Mouse (Mus musculus) hindbrain, embryonic 15.5 days (tissue): ENCODE results near the gene Usp18. TPM values are rescaled to one million over a fixed set of nuclear protein-coding genes. Genes with fewer than 3 reads are reported as not detected.

Source experiments
- ATAC-seq: fragments of 200-750 bp; cut with Nextera tagmentation; 2 replicates; pipeline ENCODE4 v1.8.0; 2017; ENCODE audit warnings: low read depth, moderate number of reproducible peaks, moderate TSS enrichment; ENCODE audit not compliant: low FRiP score
- H3K27ac ChIP-seq: fragments of 300-500 bp; sonication (generic); replicated peaks from 2 replicates; pipeline ENCODE4 v1.5.1; 2015; ENCODE audit warnings: mild to moderate bottlenecking, inconsistent platforms
- H3K27me3 ChIP-seq: fragments of 300-500 bp; sonication (generic); 2 replicates; pipeline ENCODE4 v1.6.1; 2015; ENCODE audit warnings: control low read depth, inconsistent platforms
- H3K36me3 ChIP-seq: fragments of 300-500 bp; sonication (generic); 2 replicates; pipeline ENCODE4 v1.6.1; 2015; ENCODE audit warnings: control low read depth, inconsistent platforms
- H3K4me1 ChIP-seq: fragments of 300-500 bp; sonication (generic); replicated peaks from 2 replicates; pipeline ENCODE4 v1.6.1; 2015; ENCODE audit warnings: control low read depth, inconsistent platforms
- H3K4me2 ChIP-seq: fragments of 300-500 bp; sonication (generic); 2 replicates; pipeline ENCODE4 v1.6.1; 2015; ENCODE audit warnings: moderate library complexity, mild to moderate bottlenecking, inconsistent platforms
- H3K4me3 ChIP-seq: fragments of 300-500 bp; sonication (generic); 2 replicates; pipeline ENCODE4 v1.5.1; 2015; ENCODE audit warnings: mild to moderate bottlenecking, inconsistent platforms
- H3K9ac ChIP-seq: fragments of 300-500 bp; sonication (generic); 2 replicates; pipeline ENCODE4 v1.6.1; 2015; ENCODE audit warnings: inconsistent platforms
- H3K9me3 ChIP-seq: fragments of 300-500 bp; sonication (generic); 2 replicates; pipeline ENCODE4 v1.6.1; 2016; ENCODE audit warnings: control low read depth, inconsistent platforms
- WGBS: fragments of 180-500 bp; shearing (Covaris S2); methylation state at CpG from one replicate; pipeline ENCODE4 v1.1.7; 2015; 5-methylcytosine and 5-hydroxymethylcytosine counted together
- polyA plus RNA-seq: library from polyadenylated mRNA; unstranded; fragments of >200 nt; fragmentation: Nextera tagmentation; extraction: Ambion mirVana; gene quantifications from 2 replicates; pipeline ENCODE4 v1.2.1, GENCODE M21; 2015

The Usp18 gene
- polyA plus RNA-seq, 1 experiment from 2014 or later = 1.8 TPM

DNA sequence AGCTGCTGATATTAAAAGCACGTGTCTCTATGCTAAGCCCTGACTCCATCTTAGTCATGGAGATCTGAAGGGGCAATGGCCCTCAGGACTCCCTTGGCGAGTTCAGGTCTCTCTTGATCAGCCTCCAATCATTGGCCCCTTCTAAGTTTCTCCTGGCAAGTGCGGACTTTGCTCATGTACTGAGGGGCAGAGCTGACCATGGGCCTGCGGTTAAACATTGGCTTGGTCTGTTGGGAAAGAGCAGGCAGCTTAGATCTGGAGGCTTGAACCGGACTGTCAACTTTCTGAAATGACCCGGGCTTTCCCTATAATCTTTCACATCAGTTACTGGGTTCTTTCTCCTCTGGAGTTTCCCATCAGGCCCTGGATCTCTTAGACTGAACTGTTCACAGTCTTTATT, 65.3 kb downstream of the Usp18 start:
- WGBS = 90% methylated on average over 6 of the region's 6 CpGs
- Histone ChIP-seq H3K27ac (no peak overlapping the region), H3K4me3 (no peak overlapping the region), H3K4me1 (no peaks in the 10 kb centered on the region), H3K4me2 (no peak overlapping the region), H3K36me3 (no peaks in the 10 kb centered on the region), H3K9me3 (no peaks in the 10 kb centered on the region), H3K9ac (no peak overlapping the region), H3K27me3 (no peaks in the 10 kb centered on the region)
- no peak for ATAC-seq

- Histone ChIP-seq H3K9me3 (no peaks in the 10 kb centered on the region), H3K9ac (no peak overlapping the region), H3K4me3 (no peak overlapping the region), H3K4me1 (no peaks in the 10 kb centered on the region), H3K36me3 (no peaks in the 10 kb centered on the region), H3K27ac (no peak overlapping the region), H3K4me2 (no peak overlapping the region), H3K27me3 (no peaks in the 10 kb centered on the region)
- no peak for ATAC-seq
- WGBS = 68% methylated on average over 6 of the region's 6 CpGs
These were observed 73.4 kb downstream of the Usp18 start for GRCm38 (mm10) chr6:121319099-121319498.

Other genes with a start within 250 kb of the Usp18 start
- gene Mical3, start 114.9 kb upstream of the Usp18 start, polyA plus RNA-seq = 34.4 and 37.2 TPM in 2 replicates
- 15.1 and 16.0 TPM in 2 replicates for gene Pex26, start 62.2 kb upstream of the Usp18 start, polyA plus RNA-seq
- gene Tuba8, start 35.2 kb upstream of the Usp18 start, polyA plus RNA-seq = 0.87 and 0.96 TPM in 2 replicates
- gene Slc6a13, start 54.3 kb downstream of the Usp18 start, polyA plus RNA-seq = 49.1 and 62.6 TPM in 2 replicates
- 1.3 and 2.4 TPM in 2 replicates for gene Slc6a12, start 97.2 kb downstream of the Usp18 start, polyA plus RNA-seq
- 13.5 and 15.4 TPM in 2 replicates for gene Iqsec3, start 227.8 kb downstream of the Usp18 start, polyA plus RNA-seq